Mouse (Mus musculus) limb, embryonic 13.5 days (tissue): ENCODE results near the gene Mgat5. TPM values are rescaled to one million over a fixed set of nuclear protein-coding genes. Genes with fewer than 3 reads are reported as not detected.
A peak's percentile ranks its signal among the peaks of the same experiment; 100 is the strongest.

Experiments used
- ATAC-seq: fragments of 200-750 bp; cut with Nextera tagmentation; 2 replicates; pipeline ENCODE4 v1.8.0; 2017; ENCODE audit warnings: low read depth, moderate number of reproducible peaks, moderate TSS enrichment; ENCODE audit not compliant: low FRiP score
- H3K27ac ChIP-seq: fragments of 300-500 bp; sonication (generic); 2 replicates; pipeline ENCODE4 v1.5.1; 2015; ENCODE audit warnings: inconsistent platforms, mild to moderate bottlenecking, moderate library complexity
- H3K27me3 ChIP-seq: fragments of 300-500 bp; sonication (generic); 2 replicates; pipeline ENCODE4 v1.6.1; 2015; ENCODE audit warnings: mild to moderate bottlenecking, inconsistent platforms
- H3K36me3 ChIP-seq: fragments of 300-500 bp; sonication (generic); 2 replicates; pipeline ENCODE4 v1.6.1; 2015; ENCODE audit warnings: inconsistent platforms, mild to moderate bottlenecking, moderate library complexity
- H3K4me1 ChIP-seq: fragments of 300-500 bp; sonication (generic); 2 replicates; pipeline ENCODE4 v1.6.1; 2015; ENCODE audit warnings: inconsistent platforms
- H3K4me2 ChIP-seq: fragments of 300-500 bp; sonication (generic); replicated peaks from 2 replicates; pipeline ENCODE4 v1.6.1; 2015; ENCODE audit warnings: inconsistent platforms, mild to moderate bottlenecking, moderate library complexity
- H3K4me3 ChIP-seq: fragments of 300-500 bp; sonication (generic); 2 replicates; pipeline ENCODE4 v1.5.1; 2015; ENCODE audit warnings: moderate library complexity, mild to moderate bottlenecking, inconsistent platforms
- H3K9ac ChIP-seq: fragments of 300-500 bp; sonication (generic); 2 replicates; pipeline ENCODE4 v1.6.1; 2015; ENCODE audit warnings: mild to moderate bottlenecking, inconsistent platforms
- H3K9me3 ChIP-seq: fragments of 300-500 bp; sonication (generic); 2 replicates; pipeline ENCODE4 v1.6.1; 2016; ENCODE audit warnings: inconsistent platforms
- whole genome bisulfite sequencing: fragments of 180-500 bp; shearing (Covaris S2); methylation state at CpG from one replicate; pipeline ENCODE4 v1.1.7; 2015; 5-methylcytosine and 5-hydroxymethylcytosine counted together
- polyA plus RNA-seq: library from polyadenylated mRNA; unstranded; fragments of >200 nt; fragmentation: Nextera tagmentation; extraction: Ambion mirVana; gene quantifications from 2 replicates; pipeline ENCODE4 v1.2.1, GENCODE M21; 2015

The Mgat5 gene
- polyA plus RNA-seq, 1 experiment from 2014 or later = 6.0 TPM

DNA sequence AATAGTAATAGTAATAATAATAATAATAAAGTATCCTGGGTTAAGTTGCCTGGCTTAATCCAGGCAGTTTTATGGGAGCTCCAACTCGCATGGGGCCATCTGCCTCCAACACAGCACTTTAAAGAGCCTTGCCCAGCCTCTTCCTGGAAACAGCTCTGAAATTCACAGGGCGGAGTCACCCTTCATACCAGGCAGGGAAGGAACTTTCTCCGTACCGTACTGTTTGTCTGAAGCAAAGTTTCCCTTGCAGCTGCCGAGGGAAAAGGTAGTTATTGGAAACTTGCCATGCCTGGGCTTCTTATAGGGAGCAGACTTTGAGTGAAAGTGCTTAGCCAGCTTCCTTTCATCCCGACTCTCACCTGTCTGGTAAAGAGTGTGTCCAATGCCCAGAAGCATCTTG, 232.3 kb downstream of the Mgat5 start:
- Histone ChIP-seq H3K4me1 (peaks cover 67% of the 10 kb centered on the region), H3K9me3 (no peaks in the 10 kb centered on the region), H3K36me3 (no peaks in the 10 kb centered on the region), H3K27ac (no peak overlapping the region), H3K4me3 (no peak overlapping the region), H3K27me3 (no peaks in the 10 kb centered on the region), H3K9ac (no peak overlapping the region), H3K4me2 (no peak overlapping the region)
- ATAC-seq = no peak
- 29% methylated on average over 6 of the region's 6 CpGs for WGBS

DNA sequence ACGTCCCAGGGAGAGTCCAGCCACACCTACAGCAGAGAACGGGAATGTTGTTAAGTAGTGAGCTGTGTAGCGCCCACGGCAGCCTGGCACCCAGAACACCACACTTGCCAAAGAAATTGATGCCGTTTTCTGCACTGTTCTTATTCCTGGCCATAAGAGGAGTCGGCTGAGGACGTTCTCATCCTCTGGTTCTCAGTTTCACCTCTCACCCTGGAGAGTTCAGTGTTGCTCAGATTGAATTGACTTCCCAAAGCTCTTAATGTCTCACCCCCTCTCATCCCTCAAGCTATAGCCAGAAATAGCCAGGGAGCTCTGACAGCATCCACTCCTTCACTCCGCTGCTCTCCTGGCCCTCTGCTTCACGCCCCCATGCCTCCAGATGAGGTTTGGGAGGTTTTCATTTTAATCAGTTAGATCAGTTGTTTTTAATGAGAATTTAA, 234.7 kb downstream of the Mgat5 start:
- Histone ChIP-seq H3K4me3 (no peak overlapping the region), H3K9me3 (no peaks in the 10 kb centered on the region), H3K4me1 (peaks cover 79% of the 10 kb centered on the region), H3K36me3 (no peaks in the 10 kb centered on the region), H3K4me2 (no peak overlapping the region), H3K27me3 (no peaks in the 10 kb centered on the region), H3K9ac (no peak overlapping the region), H3K27ac (no peak overlapping the region)
- no peak for ATAC-seq
- whole genome bisulfite sequencing = 78% methylated on average over 9 of the region's 9 CpGs

DNA sequence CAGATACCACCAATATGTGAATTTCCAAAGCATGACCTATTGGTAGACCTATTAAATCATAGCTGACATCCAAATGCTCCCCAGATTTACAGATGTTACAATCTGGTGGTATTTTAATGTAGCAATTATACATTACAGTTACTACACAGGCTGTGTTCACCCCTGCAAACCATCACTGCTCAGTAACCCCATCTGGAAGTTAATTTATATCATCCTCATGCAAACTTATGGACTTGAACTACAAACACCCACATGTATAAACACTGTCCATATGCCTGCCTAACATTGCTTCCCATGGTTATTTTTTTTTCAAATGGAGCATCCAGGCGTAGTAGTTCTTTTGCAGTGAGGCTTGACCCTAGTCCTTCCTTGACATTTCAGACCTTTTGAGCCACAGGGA, 236.2 kb downstream of the Mgat5 start:
- 67% methylated on average over 1 of the region's 1 CpGs for WGBS
- Histone ChIP-seq H3K27me3 (no peaks in the 10 kb centered on the region), H3K9me3 (no peaks in the 10 kb centered on the region), H3K9ac (no peak overlapping the region), H3K4me2 (no peak overlapping the region), H3K4me3 (no peak overlapping the region), H3K4me1 (peaks cover 87% of the 10 kb centered on the region), H3K36me3 (no peaks in the 10 kb centered on the region), H3K27ac (no peak overlapping the region)
- no peak for ATAC-seq

DNA sequence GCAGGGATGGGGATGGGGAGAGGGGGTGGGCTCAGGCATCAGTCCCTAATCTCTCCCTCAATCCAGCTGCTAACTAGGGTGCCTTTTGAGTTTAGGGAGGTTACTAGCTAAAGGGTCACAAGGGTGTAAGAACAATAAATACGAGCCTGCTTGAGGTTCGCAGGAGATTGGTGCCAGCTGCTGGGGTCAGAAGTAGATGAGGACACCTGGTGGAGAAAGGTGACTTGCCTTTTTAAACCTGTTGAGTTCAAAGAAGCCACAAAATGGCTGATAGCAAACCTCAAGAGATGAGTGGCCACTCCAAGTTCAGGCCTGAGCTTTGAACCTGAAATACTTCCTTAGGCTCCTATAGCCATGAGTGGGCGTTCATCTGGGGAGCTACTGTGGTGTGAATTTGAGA, 236.9 kb downstream of the Mgat5 start:
- no peak for ATAC-seq
- Histone ChIP-seq H3K27ac (no peak overlapping the region), H3K4me2 (no peak overlapping the region), H3K36me3 (peaks cover 7% of the 10 kb centered on the region), H3K4me3 (no peak overlapping the region), H3K4me1 (peaks cover 82% of the 10 kb centered on the region), H3K27me3 (no peaks in the 10 kb centered on the region), H3K9ac (no peak overlapping the region), H3K9me3 (no peaks in the 10 kb centered on the region)
- WGBS = 32% methylated on average over 3 of the region's 3 CpGs

DNA sequence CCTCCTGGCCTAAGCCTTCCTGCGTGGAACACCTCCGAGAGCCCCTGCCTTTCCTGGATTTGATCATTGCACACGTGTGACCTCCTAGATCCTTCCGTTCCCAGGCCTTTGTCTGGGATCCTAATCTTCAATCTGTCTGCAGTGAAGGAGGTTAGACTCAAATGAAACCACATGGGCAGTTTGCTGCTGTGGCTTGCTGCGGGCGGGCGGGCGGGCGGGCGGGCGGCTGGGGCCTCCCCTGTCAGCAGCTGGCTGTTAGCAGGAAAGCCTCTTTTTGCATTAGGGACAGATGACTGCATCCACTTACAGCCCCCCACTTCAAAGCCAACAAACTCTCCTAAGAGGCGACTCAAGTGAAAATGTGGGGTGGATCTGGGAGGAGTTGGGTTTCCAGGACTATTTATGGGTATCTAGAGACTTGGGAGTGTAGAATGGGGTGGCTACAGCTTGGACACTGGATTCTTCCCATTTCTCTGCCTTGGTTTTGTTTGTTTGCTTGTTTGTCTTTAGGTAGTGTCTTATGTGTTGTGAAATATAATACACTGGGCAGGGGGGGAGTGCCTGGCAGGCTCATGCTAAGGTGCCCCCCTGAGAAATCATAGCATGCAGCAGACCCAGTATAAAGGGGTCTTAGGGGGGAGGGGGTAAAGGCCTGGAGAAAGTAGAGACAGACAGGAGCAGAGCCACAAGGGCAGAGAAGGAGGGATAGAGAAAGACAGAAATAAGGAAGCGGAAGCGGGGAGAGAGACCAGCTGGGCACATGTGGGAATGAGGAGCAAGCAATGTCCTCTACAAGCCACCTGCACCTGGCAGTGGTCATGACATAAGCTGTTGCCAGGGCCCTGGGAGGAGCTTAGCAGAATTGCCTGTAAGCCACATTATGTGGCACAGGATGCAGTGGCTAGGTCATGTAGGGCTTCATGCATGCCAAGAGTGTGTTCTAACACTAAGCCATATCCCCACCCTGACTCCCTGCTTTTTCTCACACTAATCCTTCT, 238.4 kb downstream of the Mgat5 start:
- H3K9me3 ChIP-seq = no peaks in the 10 kb centered on the region; the same call in 1 of the 2 replicates
- H3K4me1 ChIP-seq = peaks cover 68% of the 10 kb centered on the region

DNA sequence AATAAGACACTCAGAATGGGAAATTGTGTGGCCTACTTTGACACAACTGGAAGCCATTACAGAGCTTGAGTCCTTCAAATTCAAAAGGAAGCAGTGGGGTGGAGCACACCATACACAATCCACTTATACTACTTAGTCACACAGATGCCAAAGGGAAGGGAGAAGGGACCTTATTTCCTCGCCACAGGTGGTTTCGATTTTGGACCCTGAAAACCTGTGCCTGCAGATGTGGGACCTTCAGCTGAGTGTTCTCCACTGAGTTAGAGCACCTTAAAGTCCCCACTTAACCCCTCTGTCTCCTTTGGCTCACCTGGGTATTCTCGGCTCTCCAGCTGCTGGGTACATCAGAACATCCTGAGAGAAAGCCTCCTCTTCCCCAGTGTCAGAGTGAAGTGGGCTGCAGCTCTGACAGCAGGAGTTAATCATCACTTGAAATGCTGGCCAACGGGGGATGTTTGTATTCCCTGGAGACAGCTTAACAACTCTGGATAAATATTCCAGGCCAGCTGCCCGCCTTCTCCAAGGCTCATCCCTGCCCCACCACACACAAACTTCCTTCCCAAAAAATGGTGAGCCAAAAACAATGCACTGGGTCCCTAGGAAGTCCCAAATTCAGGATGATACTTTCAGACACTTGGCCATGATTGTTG, 240.1 kb downstream of the Mgat5 start:
- H3K27ac ChIP-seq = peak overlapping the region; percentile 55; the same call in 1 of the 2 replicates
- 29% methylated on average over 5 of the region's 5 CpGs for WGBS
- peaks cover 50% of the 10 kb centered on the region for H3K4me1 ChIP-seq

More for the DNA sequence above, 238.4 kb downstream of the Mgat5 start:
- Histone ChIP-seq H3K27me3 (no peaks in the 10 kb centered on the region), H3K4me2 (peak overlapping the region; percentile 9; the same call in 1 of the 2 replicates), H3K4me3 (no peak overlapping the region), H3K9ac (no peak overlapping the region), H3K27ac (peak overlapping the region; percentile 15; the same call in 1 of the 2 replicates), H3K36me3 (peaks cover 19% of the 10 kb centered on the region)
- WGBS = 18% methylated on average over 14 of the region's 14 CpGs
- ATAC-seq = peak; percentile 63

DNA sequence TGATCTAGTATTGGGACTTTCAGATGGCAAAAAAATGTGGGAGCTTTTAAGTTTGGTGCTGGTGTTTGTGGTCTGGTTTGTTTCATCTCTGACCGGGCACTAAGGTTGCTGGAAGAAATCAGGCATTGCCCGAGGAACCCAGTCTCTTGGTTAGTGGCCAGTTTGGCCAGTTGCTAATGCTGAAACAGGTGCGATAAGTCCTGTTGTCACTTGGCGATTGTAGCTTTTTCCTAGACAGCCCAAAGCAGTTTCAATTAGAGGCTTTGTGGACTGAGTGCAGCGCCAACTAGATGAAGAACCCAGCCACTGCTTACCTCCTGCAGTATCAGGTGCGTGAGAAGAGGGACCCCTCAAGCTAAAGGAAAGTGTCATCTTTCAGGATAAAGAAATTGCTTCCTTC, 248.6 kb downstream of the Mgat5 start:
- Histone ChIP-seq H3K4me3 (no peak overlapping the region), H3K9me3 (peaks cover 9% of the 10 kb centered on the region; the same call in 1 of the 2 replicates), H3K4me1 (no peaks in the 10 kb centered on the region), H3K27me3 (0 out of 2 replicates have a peak, but pooled peaks cover 3% of the 10 kb centered on the region), H3K4me2 (no peak overlapping the region), H3K9ac (no peak overlapping the region), H3K27ac (no peak overlapping the region), H3K36me3 (peaks cover 20% of the 10 kb centered on the region)
- WGBS = 90% methylated on average over 6 of the region's 6 CpGs
- ATAC-seq = no peak

More for the DNA sequence above, 240.1 kb downstream of the Mgat5 start:
- peaks cover 4% of the 10 kb centered on the region; the same call in 1 of the 2 replicates for H3K9me3 ChIP-seq
- no peaks in the 10 kb centered on the region for H3K27me3 ChIP-seq
- H3K4me2 ChIP-seq = no peak overlapping the region
- peaks cover 28% of the 10 kb centered on the region for H3K36me3 ChIP-seq
- H3K4me3 ChIP-seq = no peak overlapping the region
- no peak overlapping the region for H3K9ac ChIP-seq
- no peak for ATAC-seq

DNA sequence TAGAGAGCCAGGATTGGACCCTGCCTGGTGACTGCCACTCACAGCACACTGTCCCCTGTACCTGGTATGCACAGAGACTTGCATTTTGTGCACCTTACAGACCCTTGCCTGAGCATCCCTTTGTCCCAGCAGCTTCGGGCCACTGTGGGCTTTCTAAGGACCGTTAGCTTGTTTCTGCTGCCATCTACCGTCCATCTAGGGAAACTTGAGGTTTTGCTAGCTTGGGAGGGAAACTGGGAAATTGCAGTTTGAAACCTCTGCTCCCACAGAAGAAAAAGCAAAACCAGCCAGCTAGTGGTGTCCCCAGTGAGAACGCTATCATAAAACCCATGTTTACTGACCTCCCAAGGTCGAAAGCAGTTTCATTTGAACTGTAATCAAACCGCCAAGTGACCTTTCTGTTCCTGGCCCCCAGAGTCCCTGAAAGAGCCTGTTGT, 254.2 kb downstream of the Mgat5 start:
- Histone ChIP-seq H3K4me3 (no peak overlapping the region), H3K27ac (no peak overlapping the region), H3K4me2 (no peak overlapping the region), H3K9me3 (no peaks in the 10 kb centered on the region), H3K9ac (no peak overlapping the region), H3K27me3 (0 out of 2 replicates have a peak, but pooled peaks cover 3% of the 10 kb centered on the region), H3K36me3 (peaks cover 18% of the 10 kb centered on the region; the same call in 1 of the 2 replicates), H3K4me1 (peaks cover 3% of the 10 kb centered on the region; the same call in 1 of the 2 replicates)
- WGBS = 8% methylated on average over 6 of the region's 6 CpGs
- peak; percentile 68 for ATAC-seq

DNA sequence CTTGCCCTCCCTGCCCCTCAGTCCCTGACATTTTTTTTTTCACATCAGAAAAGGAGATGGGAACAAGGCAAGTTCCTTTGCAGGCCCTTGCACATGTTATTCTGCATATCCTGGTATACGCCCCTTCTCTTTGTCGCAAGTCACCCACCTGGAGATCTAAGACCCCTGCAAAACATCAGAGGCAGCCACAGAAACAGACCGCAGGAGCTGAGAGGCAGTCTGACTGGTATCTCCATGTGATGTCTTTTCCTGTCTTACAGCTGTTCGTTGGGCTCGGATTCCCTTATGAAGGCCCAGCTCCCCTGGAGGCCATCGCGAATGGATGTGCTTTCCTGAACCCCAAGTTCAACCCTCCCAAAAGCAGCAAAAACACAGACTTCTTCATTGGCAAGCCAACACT, 254.8 kb downstream of the Mgat5 start:
- H3K9me3 ChIP-seq = no peaks in the 10 kb centered on the region
- no peak for ATAC-seq
- H3K27me3 ChIP-seq = 0 out of 2 replicates have a peak, but pooled peaks cover 3% of the 10 kb centered on the region
- H3K4me2 ChIP-seq = no peak overlapping the region
- no peak overlapping the region for H3K9ac ChIP-seq
- H3K27ac ChIP-seq = no peak overlapping the region
- H3K36me3 ChIP-seq = peaks cover 18% of the 10 kb centered on the region; the same call in 1 of the 2 replicates
- WGBS = 63% methylated on average over 7 of the region's 7 CpGs
- peaks cover 3% of the 10 kb centered on the region; the same call in 1 of the 2 replicates for H3K4me1 ChIP-seq
- no peak overlapping the region for H3K4me3 ChIP-seq

DNA sequence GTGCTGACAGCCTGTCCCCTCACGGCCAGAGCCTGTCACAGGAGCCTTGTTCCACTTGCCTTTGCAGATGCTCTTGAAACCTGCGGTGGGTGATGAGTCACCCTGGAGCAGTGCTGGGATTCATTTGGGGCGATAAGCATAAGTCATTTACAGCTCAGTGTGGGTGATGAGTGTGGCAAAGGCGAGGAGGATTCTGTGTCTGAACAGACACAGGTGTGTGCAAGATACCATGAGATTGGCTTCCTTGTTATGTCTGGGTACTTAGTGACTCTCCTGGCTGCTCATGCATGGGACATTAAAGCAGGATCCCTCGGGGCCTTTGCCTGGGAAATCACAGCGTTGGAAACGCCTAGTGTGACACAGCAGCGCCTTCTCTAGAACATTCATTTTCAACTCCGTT, 256.2 kb downstream of the Mgat5 start:
- Histone ChIP-seq H3K27ac (no peak overlapping the region), H3K9ac (no peak overlapping the region), H3K27me3 (0 out of 2 replicates have a peak, but pooled peaks cover 3% of the 10 kb centered on the region), H3K36me3 (peaks cover 18% of the 10 kb centered on the region; the same call in 1 of the 2 replicates), H3K4me3 (no peak overlapping the region), H3K4me2 (no peak overlapping the region), H3K9me3 (no peaks in the 10 kb centered on the region), H3K4me1 (peaks cover 3% of the 10 kb centered on the region; the same call in 1 of the 2 replicates)
- ATAC-seq = no peak
- 76% methylated on average over 9 of the region's 9 CpGs for WGBS

DNA sequence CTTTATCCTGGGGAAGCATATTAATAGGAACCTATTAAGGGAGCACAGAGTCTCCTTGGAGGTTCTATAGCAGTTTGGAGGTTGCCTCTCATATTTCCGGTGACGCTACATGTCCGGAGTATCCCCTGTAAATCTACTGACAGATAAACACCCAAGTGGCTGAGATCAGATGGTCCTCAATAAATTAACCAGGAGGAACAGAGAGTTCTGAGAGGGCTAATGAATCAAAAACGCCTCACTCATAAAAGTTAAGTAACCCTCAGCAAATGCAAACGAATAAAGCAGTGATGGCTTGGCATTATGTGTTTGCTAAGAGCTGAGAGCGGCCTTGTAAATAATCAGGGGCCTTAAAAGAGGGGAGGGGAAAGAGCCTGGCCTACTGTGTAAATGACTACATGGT, 259.2 kb downstream of the Mgat5 start:
- WGBS = 50% methylated on average over 6 of the region's 6 CpGs
- Histone ChIP-seq H3K27ac (no peak overlapping the region), H3K4me2 (no peak overlapping the region), H3K27me3 (no peaks in the 10 kb centered on the region), H3K9me3 (no peaks in the 10 kb centered on the region), H3K36me3 (peaks cover 21% of the 10 kb centered on the region; the same call in 1 of the 2 replicates), H3K9ac (no peak overlapping the region), H3K4me1 (no peaks in the 10 kb centered on the region), H3K4me3 (no peak overlapping the region)
- no peak for ATAC-seq

DNA sequence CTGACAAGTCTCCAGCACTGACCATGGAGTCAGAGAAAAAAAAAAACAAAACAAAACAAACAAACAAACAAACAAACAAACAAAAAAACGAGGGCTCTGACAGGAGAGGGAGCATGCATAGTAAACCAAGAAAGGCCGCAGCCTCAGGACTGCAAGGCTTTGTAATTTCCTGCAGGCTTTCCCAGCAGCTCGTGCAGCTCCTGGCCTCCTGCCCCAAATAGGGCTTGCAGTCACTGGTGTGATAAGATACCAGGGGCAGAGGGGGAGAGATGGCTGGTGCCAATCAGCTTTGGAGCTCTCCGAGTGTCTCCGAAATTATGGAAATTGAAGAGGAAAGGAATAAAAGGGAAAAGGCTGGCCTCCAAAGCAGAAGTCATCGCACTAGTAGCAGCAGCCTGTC, 260.5 kb downstream of the Mgat5 start:
- Histone ChIP-seq H3K36me3 (peaks cover 23% of the 10 kb centered on the region), H3K27me3 (no peaks in the 10 kb centered on the region), H3K4me3 (no peak overlapping the region), H3K9ac (no peak overlapping the region), H3K9me3 (no peaks in the 10 kb centered on the region), H3K4me1 (no peaks in the 10 kb centered on the region), H3K27ac (no peak overlapping the region), H3K4me2 (no peak overlapping the region)
- ATAC-seq = no peak
- WGBS = 68% methylated on average over 6 of the region's 6 CpGs
